Mouse (Mus musculus) gastrocnemius, postnatal 36 days (tissue): ENCODE measurements around the gene Nudt2. TPM values are rescaled to one million over a fixed set of nuclear protein-coding genes. Genes with fewer than 3 reads are reported as not detected.

ENCODE experiments used
- DNase-seq, 2 experiments: peaks; one replicate each; pipeline ENCODE4 v3.0.0; 2022
- intact Hi-C: fragments of 180-260 bp; cut with DNase I; formaldehyde crosslinking; loops from one replicate; pipeline ENCODE4 v1.15.1; 2025
- total RNA-seq, 2 experiments: library from RNA; stranded (reverse); gene quantifications; 2 replicates each; pipeline ENCODE4 v1.2.3; 2021

The Nudt2 gene
- total RNA-seq, 2 experiments from 2014 or later, result 21.9 to 22.4 TPM

- no peak for DNase-seq
- intact Hi-C loops, result no loop called here
Observed at GRCm38 (mm10) chr4:41513309-41513708, 48.4 kb downstream of the Nudt2 start.

- intact Hi-C loops, result no loop called here
Observed at GRCm38 (mm10) chr4:41513714-41514113, 48.8 kb downstream of the Nudt2 start.

GRCm38 (mm10) chr4:41517233-41517632 is 52.3 kb downstream of the Nudt2 start, which contains the start of gene 1110017D15Rik:
Gene 1110017D15Rik (minus strand): TSS chr4:41517333.
- intact Hi-C loops, result no loop called here
- no peak for DNase-seq

More at GRCm38 (mm10) chr4:41513714-41514113, 48.8 kb downstream of the Nudt2 start:
- no peak for DNase-seq

- intact Hi-C loops, result no loop called here
- no peak for DNase-seq
Observed at GRCm38 (mm10) chr4:41518349-41518748, 53.4 kb downstream of the Nudt2 start.

- no peak for DNase-seq
- intact Hi-C loops, result no loop called here
Observed at GRCm38 (mm10) chr4:41519195-41519594, 54.2 kb downstream of the Nudt2 start.

GRCm38 (mm10) chr4:41520641-41521040 is 55.7 kb downstream of the Nudt2 start:
- no peak for DNase-seq
- intact Hi-C loops, result loop anchor here (5.0 to 10.0 kb wide), 3 partner anchors 94 to 187 kb away; no protein-coding TSS in a partner anchor

- intact Hi-C loops, result loop anchor here (5.0 to 10.0 kb wide), 3 partner anchors 93 to 185 kb away; no protein-coding TSS in a partner anchor
- no peak for DNase-seq
Observed at GRCm38 (mm10) chr4:41522136-41522535, 57.2 kb downstream of the Nudt2 start.

GRCm38 (mm10) chr4:41522788-41523187 is 57.8 kb downstream of the Nudt2 start:
- DNase-seq, result no peak
- intact Hi-C loops, result loop anchor here (5.0 to 10.0 kb wide), 3 partner anchors 92 to 185 kb away; no protein-coding TSS in a partner anchor

GRCm38 (mm10) chr4:41523839-41524238 is 58.9 kb downstream of the Nudt2 start:
- intact Hi-C loops, result loop anchor here (5.0 to 10.0 kb wide), 3 partner anchors 91 to 183 kb away; no protein-coding TSS in a partner anchor

GRCm38 (mm10) chr4:41524829-41525228 is 59.9 kb downstream of the Nudt2 start:
- intact Hi-C loops, result loop anchor here (5.0 to 10.0 kb wide), 3 partner anchors 90 to 182 kb away; no protein-coding TSS in a partner anchor
- DNase-seq, result no peak

More at GRCm38 (mm10) chr4:41523839-41524238, 58.9 kb downstream of the Nudt2 start:
- DNase-seq, result no peak

- DNase-seq, result no peak
- intact Hi-C loops, result loop anchor here (10.0 kb wide), 1 partner anchor 88 kb away; no protein-coding TSS in a partner anchor
Observed at GRCm38 (mm10) chr4:41526553-41526952, 61.6 kb downstream of the Nudt2 start.

GRCm38 (mm10) chr4:41527076-41527475 is 62.1 kb downstream of the Nudt2 start:
- no peak for DNase-seq
- intact Hi-C loops, result loop anchor here (10.0 kb wide), 1 partner anchor 88 kb away; no protein-coding TSS in a partner anchor

- DNase-seq, result peak; percentile 40 to 56
- intact Hi-C loops, result loop anchor here (10.0 kb wide), 1 partner anchor 87 kb away; no protein-coding TSS in a partner anchor
Observed at GRCm38 (mm10) chr4:41527996-41528395, 63.0 kb downstream of the Nudt2 start.

Other genes starting within 250 kb of the Nudt2 start
- gene Ubap2, start 190.0 kb upstream of the Nudt2 start, total RNA-seq, result 10 to 100 TPM; 86.8 to 88.5 TPM
- gene Dcaf12, start 150.3 kb upstream of the Nudt2 start, total RNA-seq, result 10 to 100 TPM; 23.9 to 27.4 TPM
- gene Ubap1, start 116.2 kb upstream of the Nudt2 start, total RNA-seq, result 10 to 100 TPM; 33.9 to 35.5 TPM
- under 1 TPM; 0.31 to 0.35 TPM for gene Kif24, start 264 bp upstream of the Nudt2 start, total RNA-seq
- 10 to 100 TPM; 66.0 to 66.5 TPM for gene AI464131, start 37.9 kb downstream of the Nudt2 start, total RNA-seq
- gene 1110017D15Rik, start 52.2 kb downstream of the Nudt2 start, total RNA-seq, result under 1 TPM in 1 of 2 experiments, not detected in 1; 0.37 TPM
- 10 to 100 TPM; 19.3 to 20.4 TPM for gene Fam219a, start 104.4 kb downstream of the Nudt2 start, total RNA-seq
- gene Dnaic1, start 104.6 kb downstream of the Nudt2 start, total RNA-seq, result not detected
- 10 to 100 TPM; 10.3 to 10.9 TPM for gene Enho, start 175.2 kb downstream of the Nudt2 start, total RNA-seq
- 10 to 100 TPM; 24.8 to 31.1 TPM for gene Cntfr, start 231.9 kb downstream of the Nudt2 start, total RNA-seq
- gene Il11ra1, start 234.8 kb downstream of the Nudt2 start, total RNA-seq, result 10 to 100 TPM; 30.8 to 41.2 TPM
- gene Rpp25l, start 248.4 kb downstream of the Nudt2 start, total RNA-seq, result 10 to 100 TPM; 46.8 to 50.0 TPM